Mouse (Mus musculus) B cell, adult 2 months (primary cell): ENCODE results near the gene Rph3al.

Source experiments
- DNase-seq, 2 experiments: peaks; one replicate each; pipeline ENCODE4 v3.0.0; 2022

Gene Rph3al

DNA sequence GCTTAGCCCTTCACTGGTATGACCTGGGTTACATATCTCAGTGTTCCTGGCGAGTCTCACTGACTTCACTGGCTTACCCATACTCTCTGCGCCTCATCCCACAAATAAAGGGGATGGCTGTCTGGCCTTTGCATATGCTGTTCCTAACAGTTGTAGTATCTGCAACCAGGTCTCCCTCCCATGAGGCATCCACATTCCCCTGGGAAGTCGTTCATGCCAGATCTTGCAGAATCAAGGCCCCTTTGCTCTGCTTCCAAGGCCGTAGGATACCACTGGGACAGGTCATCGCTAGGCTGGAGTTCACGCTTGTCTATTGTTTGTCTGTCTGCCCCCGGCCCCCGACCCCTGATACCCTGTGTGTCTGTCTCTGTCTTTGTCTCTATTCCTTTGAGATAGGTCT, 78.8 kb downstream of the Rph3al start:
- DNase-seq, result no peak

- no peak for DNase-seq
These were observed 79.3 kb downstream of the Rph3al start for GRCm38 (mm10) chr11:75858975-75859374.

DNA sequence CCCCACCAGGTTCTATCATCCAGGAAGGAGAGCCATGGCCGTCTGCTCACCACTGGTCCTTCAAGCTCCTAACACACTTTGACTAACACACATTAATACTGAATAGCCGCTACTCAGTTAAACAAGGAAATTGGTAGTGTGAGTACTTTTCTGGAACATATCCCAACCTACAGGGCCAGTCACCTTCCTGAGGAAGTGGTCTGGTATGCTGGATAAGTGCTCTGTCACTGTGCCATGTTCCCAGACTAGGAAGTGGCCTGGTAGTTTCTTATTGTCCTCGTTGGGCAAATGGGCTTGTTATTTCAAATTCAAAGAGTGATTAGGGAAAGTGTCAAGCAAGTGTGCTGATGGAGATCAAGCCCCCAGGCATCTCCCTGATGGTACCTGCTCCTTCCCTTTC, 80.4 kb downstream of the Rph3al start:
- no peak for DNase-seq

DNA sequence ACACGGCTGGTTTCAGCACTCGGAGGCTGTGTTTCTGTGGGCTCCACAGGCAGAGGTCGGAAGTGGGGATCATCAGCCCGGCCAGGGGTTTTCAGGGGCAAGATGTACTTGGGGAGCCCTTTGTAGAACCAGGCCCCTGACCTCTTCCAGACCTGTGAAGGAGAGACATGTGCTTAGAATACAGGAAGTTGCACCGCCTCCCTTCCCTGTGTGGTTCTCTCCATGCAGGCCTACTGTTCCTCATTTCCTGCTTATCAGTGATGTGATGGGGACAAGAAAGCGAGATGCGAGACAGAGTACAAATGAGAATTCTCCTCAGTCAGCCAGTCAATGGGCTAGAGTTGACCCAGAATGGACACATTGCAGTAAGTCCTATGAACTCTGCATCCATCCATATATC, 83.9 kb downstream of the Rph3al start:
- DNase-seq, result no peak

DNA sequence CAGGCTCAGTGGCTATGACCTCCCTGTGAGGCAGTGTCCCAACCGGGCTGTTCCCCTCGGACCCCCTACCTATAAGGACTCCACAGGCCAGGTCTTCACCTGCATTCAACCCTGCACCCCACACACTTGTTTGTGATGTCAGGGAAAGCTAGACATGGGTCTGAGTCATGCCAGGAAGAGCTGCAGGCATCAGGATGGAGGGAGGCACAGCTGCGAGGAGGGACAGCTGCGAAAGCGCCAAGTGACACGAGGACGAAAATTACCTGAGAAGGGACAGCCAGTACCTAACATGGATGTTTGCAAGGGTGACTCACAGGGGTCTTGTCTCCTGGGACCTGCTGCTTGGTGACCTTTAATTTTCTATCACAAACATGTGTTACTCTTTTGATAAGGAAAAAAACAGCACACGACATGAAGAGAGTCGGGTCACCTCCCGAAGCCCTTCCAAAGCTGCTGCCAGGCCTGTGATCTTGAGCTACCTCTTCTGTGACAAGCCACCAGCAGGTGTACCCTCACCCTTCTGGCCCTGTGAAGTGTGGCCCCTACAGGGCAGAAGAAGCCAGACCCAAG, 85.1 kb downstream of the Rph3al start:
- no peak for DNase-seq

GRCm38 (mm10) chr11:75852485-75852884, 85.7 kb downstream of the Rph3al start:
- DNase-seq, result no peak

DNA sequence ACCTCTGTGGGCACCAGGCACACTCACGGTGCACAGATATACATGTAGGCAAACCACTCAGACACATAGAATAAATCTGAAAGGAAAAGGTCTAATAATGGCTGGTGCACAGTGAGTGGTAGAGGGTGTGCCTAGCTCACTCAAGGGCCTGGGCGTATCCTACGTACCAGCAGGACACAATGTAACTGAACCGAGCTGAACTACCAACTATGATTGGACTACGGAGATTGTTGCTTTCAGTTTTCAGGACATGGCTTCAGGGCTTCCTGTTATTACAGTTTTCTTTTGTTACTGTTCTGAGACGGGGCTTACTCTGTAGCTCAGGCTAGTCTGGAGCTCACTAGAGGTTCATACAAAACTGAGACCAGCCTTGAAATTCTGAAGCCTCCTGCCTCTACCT, 88.7 kb downstream of the Rph3al start:
- no peak for DNase-seq

DNA sequence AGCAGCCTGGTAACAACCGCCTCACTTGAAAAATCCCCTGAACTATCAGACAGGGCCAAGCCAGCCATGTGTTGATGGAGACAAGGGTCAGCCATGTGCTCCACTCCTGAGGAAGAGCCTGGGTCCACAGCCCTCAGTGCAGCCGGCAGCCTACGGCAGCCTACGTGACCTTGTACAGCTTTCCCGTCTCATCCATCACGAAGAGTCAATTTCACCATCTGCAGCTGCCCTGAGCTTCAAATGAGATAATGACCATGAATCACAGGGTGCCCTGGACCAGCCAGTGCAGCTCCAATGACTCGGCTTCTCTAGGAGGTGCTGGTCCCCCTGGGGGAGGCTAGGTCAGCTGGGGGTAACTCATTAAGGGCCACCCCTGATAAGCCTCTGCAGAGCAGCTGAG, 91.6 kb downstream of the Rph3al start:
- DNase-seq, result no peak

DNA sequence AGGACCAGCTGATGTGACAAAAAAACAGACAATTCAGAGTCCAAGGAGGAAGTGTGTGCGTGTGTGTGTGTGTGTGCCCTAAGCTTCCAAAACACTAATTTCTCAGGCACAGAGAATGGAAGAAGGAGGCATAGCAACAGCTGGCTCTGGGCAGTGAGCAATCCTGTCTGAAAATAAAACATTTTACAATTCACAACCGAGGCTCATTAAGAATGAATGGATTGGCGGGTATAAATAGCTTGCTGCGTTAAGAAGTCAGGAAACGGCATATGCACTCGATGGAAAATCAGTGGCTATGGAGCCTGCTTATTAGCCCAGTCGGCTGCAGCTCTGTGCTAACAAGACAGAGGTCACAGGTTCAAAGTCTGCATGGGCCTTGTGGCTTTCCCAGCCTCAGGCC, 92.6 kb downstream of the Rph3al start:
- DNase-seq, result no peak

DNA sequence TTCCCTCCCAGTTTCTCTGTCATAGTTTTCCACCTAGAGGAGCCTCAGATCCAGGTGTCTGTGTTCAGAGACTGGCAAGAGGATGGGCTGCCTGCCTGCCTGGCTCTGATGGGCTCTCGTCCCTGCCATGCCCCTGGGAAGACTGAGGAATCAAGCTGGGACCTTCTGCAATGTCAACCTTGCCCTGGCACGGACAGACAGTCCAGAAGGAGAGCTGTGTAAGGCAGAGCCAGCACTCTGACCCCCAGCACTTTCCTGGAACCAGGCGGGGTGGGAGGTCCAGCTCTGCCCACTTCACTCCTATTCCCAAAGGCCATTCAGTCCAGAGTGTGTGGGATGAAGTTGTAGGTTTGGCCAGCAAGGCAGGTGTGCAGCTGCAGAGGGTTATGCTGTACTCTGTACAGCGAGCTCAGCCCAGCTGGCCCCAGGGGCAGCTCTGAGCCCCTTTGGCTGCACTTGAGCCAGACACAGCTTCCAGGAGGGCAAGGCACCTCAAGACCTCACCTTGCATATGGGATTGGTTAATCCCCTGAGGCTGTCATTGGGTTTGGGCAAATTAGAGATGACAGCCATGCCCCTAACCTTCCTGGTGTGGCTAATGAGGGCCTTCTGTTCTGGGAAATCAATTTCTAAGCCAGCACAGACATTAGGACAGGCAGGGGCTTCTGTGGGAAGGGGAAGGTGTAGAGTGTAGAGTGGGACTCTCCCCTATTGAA, 95.2 kb downstream of the Rph3al start:
- DNase-seq, result no peak

DNA sequence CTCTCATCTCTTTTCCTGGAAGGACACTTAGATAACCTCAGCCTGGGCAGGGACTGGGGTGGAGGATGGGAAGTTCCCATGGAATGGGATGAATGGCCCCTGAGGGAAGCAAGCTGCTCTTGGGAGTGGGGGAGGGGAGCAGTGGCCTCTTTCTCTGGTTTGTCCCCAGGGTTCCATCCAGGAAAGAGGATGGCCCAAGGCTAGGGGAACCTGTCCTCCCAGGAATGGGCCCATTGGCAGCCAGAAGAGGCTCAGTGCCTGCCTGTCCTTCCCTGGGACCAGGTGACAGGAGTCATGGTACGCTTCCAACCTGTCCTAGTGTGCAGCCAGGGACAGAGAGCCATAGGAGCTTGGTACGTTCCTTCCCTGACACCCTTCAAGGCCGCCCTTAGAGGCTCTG, 96.7 kb downstream of the Rph3al start:
- no peak for DNase-seq

- DNase-seq, result no peak
These were observed 98.4 kb downstream of the Rph3al start for GRCm38 (mm10) chr11:75839536-75840430.

- peak; percentile 42 to 45 for DNase-seq
These were observed 99.3 kb downstream of the Rph3al start for GRCm38 (mm10) chr11:75838861-75839426.

GRCm38 (mm10) chr11:75836240-75836610, 102.0 kb downstream of the Rph3al start:
- peak; percentile 27 to 35 for DNase-seq

DNA sequence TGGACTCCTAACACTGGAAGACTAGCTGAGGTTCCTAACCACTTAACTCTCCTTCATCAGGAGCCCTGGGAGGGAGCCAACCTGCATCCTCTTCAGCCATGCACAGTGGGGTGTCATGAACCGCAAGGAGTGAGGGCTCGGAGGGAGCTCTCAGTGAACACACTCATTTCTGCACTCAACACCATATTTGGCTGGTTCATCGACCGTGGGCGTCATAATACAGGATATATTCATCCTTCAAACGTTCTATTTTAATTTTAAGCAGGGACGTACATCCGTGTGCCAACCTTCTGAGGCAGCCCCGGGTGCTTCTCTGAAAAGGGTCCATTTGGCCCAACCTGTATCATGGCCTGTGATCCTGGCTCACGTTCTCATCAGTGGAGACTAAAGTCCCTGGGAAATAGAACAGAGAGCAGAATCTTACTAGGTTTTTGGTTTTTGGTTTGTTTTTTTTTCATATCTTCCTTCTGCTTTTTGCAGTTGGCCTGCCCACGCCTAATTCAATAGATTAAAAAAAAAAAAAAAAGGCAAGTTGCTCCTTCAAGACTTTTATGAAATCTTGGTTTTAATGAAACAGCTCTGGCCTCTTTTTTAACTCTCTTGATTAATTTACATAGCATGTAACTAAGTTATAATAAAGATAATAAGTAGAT, 102.5 kb downstream of the Rph3al start:
- DNase-seq, result peak; percentile 51 to 54

DNA sequence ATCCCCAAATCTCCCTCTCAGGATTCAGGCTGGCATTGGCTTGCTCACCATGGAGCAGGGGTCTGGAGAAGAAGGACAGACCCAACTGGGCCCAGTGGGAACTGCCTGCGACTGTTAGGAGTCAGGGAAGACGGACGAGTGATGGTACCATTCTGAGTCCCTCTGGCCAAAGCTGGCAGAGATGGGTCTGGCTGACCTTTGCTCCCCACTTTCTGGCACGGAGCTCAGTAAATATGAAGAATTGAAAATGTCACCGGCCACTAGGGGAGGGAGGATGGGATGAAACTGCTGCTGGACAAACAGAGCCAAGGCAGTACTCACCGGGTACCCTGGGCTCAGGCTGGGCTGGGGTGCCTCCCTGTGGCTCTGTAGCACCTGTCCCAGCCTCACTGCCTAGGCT, 105.1 kb downstream of the Rph3al start:
- DNase-seq, result no peak

DNA sequence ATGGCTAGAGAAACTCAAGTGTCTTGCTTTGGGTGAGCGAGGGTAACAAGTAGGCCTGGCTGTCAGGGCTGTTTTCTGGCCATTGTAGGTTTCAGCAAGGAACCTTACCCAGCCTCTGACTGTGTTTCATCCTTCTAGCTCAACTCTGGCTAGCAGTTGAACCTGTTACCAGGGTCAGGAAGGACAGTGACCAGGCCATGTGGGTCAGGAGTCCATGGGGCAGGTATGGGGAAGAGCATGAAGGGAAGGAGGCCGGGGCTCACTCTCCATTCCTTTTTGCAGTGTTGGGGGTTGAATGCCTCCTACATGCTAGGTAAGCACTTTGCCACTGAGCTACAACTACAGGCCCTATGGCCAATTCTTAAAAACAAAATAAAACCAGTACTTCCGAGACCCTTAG, 107.8 kb downstream of the Rph3al start:
- DNase-seq, result no peak

- peak; percentile 40 to 52 for DNase-seq
These were observed 110.8 kb downstream of the Rph3al start for GRCm38 (mm10) chr11:75827414-75827813.

- no peak for DNase-seq
These were observed 114.7 kb downstream of the Rph3al start for GRCm38 (mm10) chr11:75823506-75823905.

- DNase-seq, result no peak
These were observed 125.1 kb downstream of the Rph3al start for GRCm38 (mm10) chr11:75813085-75813484.

GRCm38 (mm10) chr11:75811900-75812299, 126.3 kb downstream of the Rph3al start:
- no peak for DNase-seq

- DNase-seq, result no peak
These were observed 127.7 kb downstream of the Rph3al start for GRCm38 (mm10) chr11:75810526-75810925.

DNA sequence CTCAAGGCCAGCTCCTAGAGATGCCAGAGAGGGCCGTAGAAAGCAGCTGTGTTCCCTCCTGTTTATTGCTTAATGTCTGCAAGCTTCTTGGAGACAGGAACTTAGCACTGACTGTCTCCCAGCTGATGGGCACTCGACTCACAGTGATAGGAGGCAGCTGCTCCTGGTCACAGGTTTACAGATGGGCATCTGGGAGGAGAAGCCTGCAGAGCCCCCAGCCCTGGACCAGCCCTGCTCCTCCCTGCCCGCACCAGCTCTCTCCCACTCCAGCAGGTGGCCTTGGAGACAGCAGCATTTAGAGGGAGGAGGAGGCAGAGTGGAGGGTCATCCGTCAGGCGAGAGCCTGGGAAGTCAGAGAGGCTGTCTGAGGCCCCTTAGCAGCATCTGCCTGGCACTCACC, 130.7 kb downstream of the Rph3al start:
- no peak for DNase-seq
